Mouse (Mus musculus) MEL (cell line): ENCODE results near the gene Cisd3.

ENCODE experiments used
- CHD1 ChIP-seq: IDR thresholded peaks from 2 replicates; pipeline ENCODE4 v1.6.1; 2012; ENCODE audit warnings: low read depth, mild to moderate bottlenecking, inconsistent platforms, low read length, improper control_type of control experiment
- CHD2 ChIP-seq: IDR thresholded peaks from 2 replicates; pipeline ENCODE4 v1.6.1; 2011; ENCODE audit warnings: low read length, improper control_type of control experiment
- CTCF ChIP-seq, 3 experiments: IDR thresholded peaks in 2 of 3; conservative IDR thresholded peaks in 1 of 3; 2 replicates each; pipeline ENCODE4 v1.5.1; 2011 to 2012; ENCODE audit warnings: low read length in 3 of 3, low read depth in 2 of 3, mild to moderate bottlenecking in 2 of 3, improper control_type of control experiment in 1 of 3, inconsistent platforms in 1 of 3, mixed read lengths in 1 of 3, moderate library complexity in 1 of 3; ENCODE audit not compliant: control insufficient read depth in 1 of 3, insufficient read depth in 1 of 3, poor library complexity in 1 of 3, severe bottlenecking in 1 of 3
- EP300 ChIP-seq, 2 experiments: IDR thresholded peaks; 2 replicates each; pipeline ENCODE4 v1.6.1; 2011; ENCODE audit warnings: improper control_type of control experiment in 2 of 2, low read length in 2 of 2, low read depth in 1 of 2, mild to moderate bottlenecking in 1 of 2
- MAX ChIP-seq: IDR thresholded peaks from 2 replicates; pipeline ENCODE4 v1.6.1; 2011; ENCODE audit warnings: low read length, improper control_type of control experiment
- TAL1 ChIP-seq: IDR thresholded peaks from 2 replicates; pipeline ENCODE4 v1.6.1; 2012; ENCODE audit warnings: mild to moderate bottlenecking, inconsistent platforms, low read length, moderate library complexity, mixed read lengths
- TCF12 ChIP-seq: IDR thresholded peaks from 2 replicates; pipeline ENCODE4 v1.6.1; 2014; ENCODE audit warnings: low read depth, mild to moderate bottlenecking, inconsistent platforms, low read length, improper control_type of control experiment, moderate library complexity

GRCm38 (mm10) chr11:97716021-97716420, 30.4 kb downstream of the Cisd3 start:
- TF ChIP-seq TCF12 (no peak), EP300 (IDR thresholded peaks at IDR 0.05; ENCODE audit: low read depth in 1 of 2, low read length in 2 of 2) (no peak), CHD2 (no peak), CHD1 (no peak), TAL1 (no peak), CTCF (IDR thresholded peaks at IDR 0.05 in 2 of 3, conservative IDR thresholded peaks at IDR 0.05 in 1 of 3; ENCODE audit: control insufficient read depth in 1 of 3, insufficient read depth in 1 of 3, low read depth in 2 of 3, low read length in 3 of 3, poor library complexity in 1 of 3, severe bottlenecking in 1 of 3) (no peak), MAX (no peak)
